Mouse (Mus musculus) neutrophil, adult 65 days (primary cell): ENCODE data around the gene Ptprt. TPM values are rescaled to one million over a fixed set of nuclear protein-coding genes. Genes with fewer than 3 reads are reported as not detected.

Experiments used
- total RNA-seq: library from RNA; stranded (reverse); gene quantifications from 2 replicates; pipeline ENCODE4 v1.2.4, GENCODE M21; 2023

The Ptprt gene
- total RNA-seq: not detected in 2 replicates

GRCm38 (mm10) chr2:162660941-162661386 is at the start of gene Ptprt:
Gene Ptprt, minus strand, starts transcription at chr2:162661147.

